Mouse (Mus musculus) ES-Bruce4 (cell line): ENCODE results near the gene Tmem132c.

ENCODE experiments used
- CTCF ChIP-seq: IDR thresholded peaks from one replicate; pipeline ENCODE4 v1.8.1; 2011; ENCODE audit warnings: low read depth, low read length
- POLR2A ChIP-seq: IDR thresholded peaks from one replicate; pipeline ENCODE4 v1.8.1; 2011; ENCODE audit warnings: low read length; ENCODE audit not compliant: insufficient read depth

GRCm38 (mm10) chr5:127378521-127378920, 136.9 kb downstream of the Tmem132c start:
- TF ChIP-seq CTCF (no peak), POLR2A (no peak)
